Mouse (Mus musculus) hindbrain, embryonic 16.5 days (tissue): ENCODE measurements around the gene Morf4l1. TPM values are rescaled to one million over a fixed set of nuclear protein-coding genes. Genes with fewer than 3 reads are reported as not detected.
"Not testable (repeated sequence)": the region's sequence is repeated elsewhere in the genome, so short reads cannot be mapped to it uniquely, and the experiment has no call there.

Experiments
- ATAC-seq: fragments of 200-750 bp; cut with Nextera tagmentation; 2 replicates; pipeline ENCODE4 v1.8.0; 2017; ENCODE audit warnings: moderate TSS enrichment, moderate library complexity
- H3K27ac ChIP-seq: fragments of 300-500 bp; sonication (generic); 2 replicates; pipeline ENCODE4 v1.5.1; 2014; ENCODE audit warnings: low read depth, mild to moderate bottlenecking, control low read depth, low read length, moderate library complexity
- H3K27me3 ChIP-seq: fragments of 300-500 bp; sonication (generic); replicated peaks from 2 replicates; pipeline ENCODE4 v1.6.1; 2014; ENCODE audit warnings: low read length; ENCODE audit not compliant: control insufficient read depth, insufficient read depth
- H3K36me3 ChIP-seq: fragments of 300-500 bp; sonication (generic); 2 replicates; pipeline ENCODE4 v1.6.1; 2014; ENCODE audit warnings: mild to moderate bottlenecking, low read length, moderate library complexity, mixed read lengths; ENCODE audit not compliant: control insufficient read depth, insufficient read depth
- H3K4me1 ChIP-seq: fragments of 300-500 bp; sonication (generic); 2 replicates; pipeline ENCODE4 v1.6.1; 2014; ENCODE audit warnings: low read depth, low read length; ENCODE audit not compliant: control insufficient read depth, insufficient read depth
- H3K4me2 ChIP-seq: fragments of 300-500 bp; sonication (generic); 2 replicates; pipeline ENCODE4 v1.6.1; 2014; ENCODE audit warnings: mild to moderate bottlenecking, low read length, control low read depth, moderate library complexity
- H3K4me3 ChIP-seq: fragments of 300-500 bp; sonication (generic); 2 replicates; pipeline ENCODE4 v1.5.1; 2014; ENCODE audit warnings: mild to moderate bottlenecking, low read length, control low read depth, moderate library complexity
- H3K9ac ChIP-seq: fragments of 300-500 bp; sonication (generic); 2 replicates; pipeline ENCODE4 v1.6.1; 2014; ENCODE audit warnings: low read depth, mild to moderate bottlenecking, control low read depth, low read length, moderate library complexity
- H3K9me3 ChIP-seq: fragments of 300-500 bp; sonication (generic); 2 replicates; pipeline ENCODE4 v1.6.1; 2014; ENCODE audit warnings: mild to moderate bottlenecking, low read length, moderate library complexity; ENCODE audit not compliant: control insufficient read depth
- WGBS: fragments of 180-500 bp; shearing (Covaris S2); extraction: QIAGEN DNeasy Blood & Tissue Kit; methylation state at CpG from one replicate; pipeline ENCODE4 v1.1.7; 2014; 5-methylcytosine and 5-hydroxymethylcytosine counted together
- polyA plus RNA-seq: library from polyadenylated mRNA; unstranded; fragments of >200 nt; fragmentation: Nextera tagmentation; extraction: Ambion mirVana; gene quantifications from 2 replicates; pipeline ENCODE4 v1.2.1, GENCODE M21; 2015

Morf4l1 gene
- polyA plus RNA-seq, 1 experiment from 2014 or later, result 538 TPM

DNA sequence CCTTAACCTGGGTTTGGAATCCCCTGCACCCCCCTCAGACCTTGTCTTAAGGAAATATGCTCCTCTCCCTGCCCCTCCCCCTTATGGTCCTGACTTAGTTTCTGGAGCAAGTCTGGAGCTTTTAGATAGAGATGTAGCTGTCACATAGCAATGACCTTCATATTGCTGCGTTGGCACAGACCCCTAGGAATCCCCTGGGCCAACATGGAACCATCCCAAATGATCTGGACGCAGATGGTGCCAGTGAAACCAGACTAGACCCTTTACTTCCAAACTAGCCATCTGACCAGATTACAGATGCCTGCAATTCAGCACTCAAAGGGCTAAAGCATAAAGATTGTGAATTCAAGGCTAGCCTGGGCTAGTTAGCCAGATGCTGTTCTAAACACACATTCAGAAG is 57.9 kb downstream of the Morf4l1 start:
- H3K4me1 ChIP-seq, result peaks cover 7% of the 10 kb centered on the region
- no peaks in the 10 kb centered on the region for H3K9me3 ChIP-seq
- 76% methylated on average over 2 of the region's 2 CpGs for WGBS

DNA sequence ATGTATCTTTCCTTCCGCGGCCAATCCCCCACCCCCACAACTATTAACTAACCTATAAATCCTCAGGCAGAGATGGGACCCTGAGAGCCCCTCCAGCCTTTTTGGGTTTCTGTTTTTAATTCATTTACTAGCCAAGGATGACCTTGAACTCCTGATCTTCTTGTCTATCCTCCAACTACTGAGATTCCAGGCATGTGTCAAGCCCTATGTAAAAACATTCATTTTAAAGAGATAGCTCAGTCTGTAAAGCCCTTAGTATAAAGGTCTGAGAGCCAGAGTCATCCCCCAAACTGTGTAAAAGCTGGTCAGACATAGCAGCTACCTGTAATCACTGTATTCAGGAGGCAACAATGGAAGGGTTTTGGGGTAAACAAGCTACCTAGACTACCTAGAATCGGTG is 58.7 kb downstream of the Morf4l1 start:
- H3K4me1 ChIP-seq, result peaks cover 7% of the 10 kb centered on the region
- no peak overlapping the region for H3K4me2 ChIP-seq
- no peak overlapping the region for H3K4me3 ChIP-seq
- no peaks in the 10 kb centered on the region for H3K9me3 ChIP-seq
- H3K36me3 ChIP-seq, result no peaks in the 10 kb centered on the region
- WGBS, result 82% methylated on average over 3 of the region's 3 CpGs
- ATAC-seq, result no peak
- no peak overlapping the region for H3K9ac ChIP-seq
- no peak overlapping the region for H3K27ac ChIP-seq
- H3K27me3 ChIP-seq, result no peaks in the 10 kb centered on the region; the same call in none of the 2 replicates

More for the DNA sequence above, 57.9 kb downstream of the Morf4l1 start:
- no peak overlapping the region for H3K27ac ChIP-seq
- no peak overlapping the region for H3K4me3 ChIP-seq
- no peak overlapping the region for H3K9ac ChIP-seq
- H3K27me3 ChIP-seq, result no peaks in the 10 kb centered on the region; the same call in none of the 2 replicates
- H3K36me3 ChIP-seq, result no peaks in the 10 kb centered on the region
- no peak for ATAC-seq
- no peak overlapping the region for H3K4me2 ChIP-seq

DNA sequence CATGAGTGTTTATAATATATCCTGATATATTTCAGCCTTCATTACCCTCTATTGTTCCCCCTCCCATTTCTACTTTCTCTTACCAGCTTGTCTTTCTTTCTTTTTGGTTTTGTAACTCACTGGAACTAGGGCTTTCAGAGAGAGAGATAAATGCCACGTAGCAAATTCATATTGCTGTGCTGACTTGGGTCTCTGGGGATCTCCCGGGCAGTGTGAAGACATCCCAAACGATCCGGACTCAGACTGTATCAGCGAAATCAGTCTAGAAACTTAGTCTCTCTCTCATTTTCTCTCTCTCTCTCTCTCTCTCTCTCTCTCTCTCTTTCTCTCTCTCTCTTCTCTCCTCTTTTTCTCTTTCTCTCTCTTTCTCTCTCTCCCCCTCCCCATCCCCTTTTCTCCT is 59.2 kb downstream of the Morf4l1 start:
- Histone ChIP-seq H3K4me1 (peaks cover 7% of the 10 kb centered on the region), H3K9me3 (no peaks in the 10 kb centered on the region), H3K4me3 (no peak overlapping the region), H3K4me2 (peak overlapping the region; percentile 19; the same call in 1 of the 2 replicates), H3K27me3 (no peaks in the 10 kb centered on the region; the same call in none of the 2 replicates), H3K27ac (no peak overlapping the region), H3K9ac (no peak overlapping the region), H3K36me3 (no peaks in the 10 kb centered on the region)
- ATAC-seq, result no peak
- 47% methylated on average over 5 of the region's 5 CpGs for WGBS

DNA sequence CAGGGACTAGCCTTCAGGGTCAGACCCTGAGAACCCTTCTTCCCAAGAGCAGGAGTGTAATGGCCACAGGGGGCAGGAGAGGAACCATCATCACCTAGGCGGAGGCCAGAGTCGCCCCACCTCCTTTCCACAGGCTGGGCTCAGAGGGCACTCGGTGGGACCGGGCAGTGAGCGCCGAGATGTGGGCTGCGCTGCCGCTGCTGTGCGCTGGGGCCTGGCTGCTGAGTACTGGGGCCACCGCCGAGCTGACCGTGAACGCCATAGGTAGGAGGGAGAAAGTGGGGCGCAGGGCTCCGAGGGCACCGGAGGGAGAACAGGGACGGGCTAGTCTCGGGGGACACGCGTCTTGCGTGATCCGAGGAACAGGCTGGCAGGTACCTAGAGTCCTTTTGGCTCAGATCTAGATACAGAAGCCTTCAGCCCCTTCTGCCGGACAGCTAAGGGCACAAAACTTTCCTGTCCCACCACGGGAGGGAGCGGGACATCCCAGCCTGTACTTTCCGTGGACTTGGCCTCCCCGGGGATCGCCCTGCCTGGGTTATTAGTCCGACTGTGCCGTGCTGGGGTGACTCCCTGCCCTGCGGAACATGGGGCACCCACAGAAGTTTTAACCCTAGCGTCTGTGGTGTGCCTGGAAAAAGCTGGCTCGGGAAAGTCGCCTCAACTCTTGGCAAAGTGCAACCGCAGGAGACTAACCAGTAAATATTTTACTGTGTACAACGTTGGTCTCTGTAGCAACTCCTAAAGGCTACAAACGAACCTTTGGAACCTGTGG is 60.0 kb downstream of the Morf4l1 start:
- Histone ChIP-seq H3K36me3 (no peaks in the 10 kb centered on the region), H3K4me2 (peak overlapping the region; percentile 82), H3K27ac (no peak overlapping the region), H3K9me3 (no peaks in the 10 kb centered on the region), H3K4me3 (peak overlapping the region; percentile 40), H3K9ac (peak overlapping the region; percentile 59), H3K27me3 (no peaks in the 10 kb centered on the region; the same call in none of the 2 replicates), H3K4me1 (peaks cover 7% of the 10 kb centered on the region)
- peak; percentile 88 for ATAC-seq
- WGBS, result under 1% methylated on average over 36 of the region's 37 CpGs

DNA sequence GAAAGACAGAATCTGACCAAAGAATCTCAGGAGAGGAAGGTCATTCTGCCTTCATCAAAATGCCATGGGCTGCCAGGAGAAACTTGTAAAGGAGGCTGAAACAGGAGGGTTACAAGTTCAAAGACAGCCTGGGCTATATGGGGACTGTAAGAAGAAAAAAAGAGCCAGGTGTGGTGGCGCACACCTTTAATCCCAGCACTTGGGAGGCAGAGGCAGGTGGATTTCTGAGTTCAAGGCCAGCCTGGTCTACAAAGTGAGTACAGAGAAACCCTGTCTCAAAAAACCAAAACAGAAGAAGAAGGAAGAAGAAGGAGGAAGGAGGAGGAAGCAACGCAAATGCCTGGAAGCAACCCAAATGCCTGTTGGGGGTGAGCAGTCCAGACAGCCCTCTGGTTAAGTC is 60.7 kb downstream of the Morf4l1 start, which contains the start of gene Ctsh:
TSS of gene Ctsh (plus strand) at position 301 of the 400 bp plus-strand sequence.
- Histone ChIP-seq H3K4me3 (peak within 1 kb of the TSS; percentile 40), H3K4me1 (peaks cover 7% of the 10 kb centered on the region), H3K27ac (no peak within 1 kb of the TSS), H3K27me3 (no peaks in the 10 kb centered on the region; the same call in none of the 2 replicates), H3K9ac (peak within 1 kb of the TSS; percentile 59), H3K9me3 (no peaks in the 10 kb centered on the region), H3K4me2 (peak within 1 kb of the TSS; percentile 82), H3K36me3 (no peaks in the 10 kb centered on the region)
- 83% methylated on average over 2 of the region's 2 CpGs for WGBS
- no peak for ATAC-seq

DNA sequence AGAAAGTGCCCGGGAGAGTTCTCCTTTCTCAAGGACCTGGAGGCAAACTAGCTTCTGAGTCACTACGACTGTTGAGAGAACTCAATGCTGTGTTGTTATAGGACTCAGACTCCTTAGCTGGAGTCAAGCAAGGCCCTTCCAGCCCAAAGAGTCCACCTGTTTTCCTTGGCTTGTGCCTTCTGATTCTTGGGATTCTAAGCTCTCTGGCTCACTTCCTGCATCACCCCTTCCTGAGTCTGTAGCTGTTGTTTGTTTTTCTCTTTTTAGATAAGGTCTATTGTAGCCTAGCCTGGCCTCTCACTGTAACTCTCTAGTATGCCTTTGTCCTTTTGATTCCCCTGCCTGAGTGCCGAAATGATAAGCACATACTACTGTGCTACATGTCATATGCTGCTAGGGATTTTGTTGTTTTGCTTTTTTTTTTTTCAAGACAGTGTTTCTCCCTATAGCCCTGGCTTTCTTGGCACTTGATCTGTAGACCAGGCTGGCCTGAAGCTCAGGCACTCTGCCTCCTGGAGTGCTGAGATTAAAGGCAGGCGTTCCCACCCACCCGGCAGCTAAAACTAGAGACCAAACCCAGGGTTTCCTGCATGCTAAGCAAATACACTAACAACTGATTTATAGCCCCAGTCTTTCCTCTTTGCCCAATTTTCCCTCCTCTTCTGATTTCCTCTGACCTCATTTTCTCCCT is 66.5 kb downstream of the Morf4l1 start:
- Histone ChIP-seq H3K4me3 (no peak overlapping the region), H3K9ac (no peak overlapping the region), H3K27ac (no peak overlapping the region), H3K4me2 (no peak overlapping the region), H3K27me3 (no peaks in the 10 kb centered on the region), H3K4me1 (no peaks in the 10 kb centered on the region), H3K36me3 (no peaks in the 10 kb centered on the region), H3K9me3 (no peaks in the 10 kb centered on the region)
- 68% methylated on average over 5 of the region's 5 CpGs for WGBS
- no peak for ATAC-seq

DNA sequence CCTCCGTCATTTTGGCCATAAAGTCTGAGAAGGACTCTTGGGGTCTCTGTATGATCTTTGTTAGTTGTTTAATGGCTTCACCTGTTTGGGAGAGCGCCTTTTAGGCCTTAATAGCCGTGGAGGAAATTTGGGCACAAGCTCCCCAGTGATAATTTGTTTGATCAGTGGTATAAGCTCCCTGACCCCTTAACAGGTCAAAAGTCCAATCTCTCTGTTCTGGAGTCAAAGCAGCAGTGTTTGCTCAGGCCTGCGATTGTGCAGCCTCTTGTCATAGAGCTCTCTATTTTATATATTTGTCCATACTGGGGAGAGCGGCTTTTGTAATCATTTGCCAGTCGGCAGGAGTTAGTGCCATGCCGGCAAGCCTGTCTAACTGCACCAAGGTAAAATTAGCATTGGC is 69.4 kb downstream of the Morf4l1 start:
- H3K4me1 ChIP-seq, result no peaks in the 10 kb centered on the region
- H3K9me3 ChIP-seq, result no peaks in the 10 kb centered on the region
- no peaks in the 10 kb centered on the region for H3K27me3 ChIP-seq
- no peak for ATAC-seq
- no peak overlapping the region for H3K27ac ChIP-seq
- no peak overlapping the region for H3K4me2 ChIP-seq
- no peak overlapping the region for H3K9ac ChIP-seq
- no peak overlapping the region for H3K4me3 ChIP-seq
- no peaks in the 10 kb centered on the region for H3K36me3 ChIP-seq
- 89% methylated on average over 7 of the region's 7 CpGs for WGBS

DNA sequence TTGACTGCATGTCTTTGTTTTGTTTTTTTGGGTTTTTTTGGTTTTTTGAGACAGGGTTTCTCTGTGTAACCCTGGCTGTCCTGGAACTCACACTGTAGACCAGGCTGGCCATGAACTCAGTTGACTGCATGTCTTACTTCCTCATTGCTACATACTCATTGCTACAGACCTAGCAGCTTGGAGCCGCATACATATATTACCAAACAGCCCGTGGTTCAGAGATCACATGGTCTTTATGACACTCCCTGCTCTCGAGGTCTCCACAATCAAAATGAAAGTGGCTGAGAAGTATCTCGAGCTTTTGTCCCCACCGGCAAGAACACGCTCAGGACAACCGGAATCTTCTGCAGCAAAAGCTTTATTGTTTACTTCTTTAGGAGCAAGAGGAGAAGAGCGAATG is 71.7 kb downstream of the Morf4l1 start:
- H3K36me3 ChIP-seq, H3K4me1 ChIP-seq, H3K27ac ChIP-seq, H3K9ac ChIP-seq, H3K4me2 ChIP-seq, H3K27me3 ChIP-seq, H3K4me3 ChIP-seq, ATAC-seq, H3K9me3 ChIP-seq: not testable (repeated sequence)
- 96% methylated on average over 8 of the region's 8 CpGs for WGBS
